Mouse (Mus musculus) c-Kit-positive CD71-positive TER-119-negative erythroid progenitor cells, embryonic 14.5 days (primary cell): Measurements from ENCODE around the gene Osbpl10.
A peak's percentile ranks its signal among the peaks of the same experiment; 100 is the strongest.
"Not testable (repeated sequence)": the region's sequence is repeated elsewhere in the genome, so short reads cannot be mapped to it uniquely, and the experiment has no call there.

Experiments used
- DNase-seq: peaks from one replicate; pipeline ENCODE4 v3.0.0-alpha.2; 2013; ENCODE audit warnings: low read depth

Gene Osbpl10

DNA sequence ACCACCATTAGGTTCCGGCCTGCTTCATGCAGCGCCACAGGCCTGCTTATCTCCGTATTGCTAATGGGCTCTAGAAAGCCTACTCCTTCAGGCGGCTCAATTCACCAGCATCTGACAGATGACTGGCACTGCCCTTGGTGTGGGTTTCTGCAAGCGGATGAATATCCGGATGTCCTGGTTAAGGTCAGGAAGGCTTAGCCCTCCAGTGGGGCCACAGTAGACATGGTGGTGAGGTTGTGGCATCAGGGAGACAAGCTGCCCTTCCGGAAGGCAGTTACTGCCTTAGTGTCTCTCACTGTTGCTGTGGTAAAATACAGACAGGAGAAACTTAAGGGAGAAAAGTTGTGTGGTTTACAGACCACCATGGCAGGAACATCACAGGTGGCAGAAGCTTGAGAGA, 242.9 kb downstream of the Osbpl10 start:
- DNase-seq = no peak

DNA sequence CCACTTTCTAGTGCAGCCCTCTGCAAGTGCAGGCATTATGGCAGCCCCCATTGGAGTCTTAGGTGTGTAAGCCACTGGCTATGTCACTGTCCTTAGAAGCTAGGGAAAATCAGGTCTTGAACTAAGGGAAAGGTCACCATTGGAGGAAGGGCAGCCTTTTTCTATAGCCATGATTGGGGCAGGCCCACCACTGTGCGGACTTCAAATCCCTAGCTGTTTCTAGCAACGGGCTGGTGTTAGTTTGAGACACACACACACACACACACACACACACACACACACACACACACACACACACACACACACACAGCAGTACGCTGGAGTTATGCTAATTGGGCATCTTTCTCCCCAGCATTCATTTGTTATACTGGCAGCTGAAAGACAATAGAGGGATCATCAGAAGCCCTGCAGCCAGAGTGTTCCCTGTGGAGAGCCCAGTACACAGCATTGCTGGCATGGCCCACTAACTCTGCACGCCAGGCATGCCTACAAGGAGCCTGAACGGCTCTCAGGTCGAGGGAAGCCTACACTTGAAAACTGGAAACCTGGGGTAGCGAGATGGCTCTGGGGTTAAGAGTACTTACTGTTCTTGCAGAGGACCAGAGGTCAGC, 246.5 kb downstream of the Osbpl10 start:
- DNase-seq = no peak

DNA sequence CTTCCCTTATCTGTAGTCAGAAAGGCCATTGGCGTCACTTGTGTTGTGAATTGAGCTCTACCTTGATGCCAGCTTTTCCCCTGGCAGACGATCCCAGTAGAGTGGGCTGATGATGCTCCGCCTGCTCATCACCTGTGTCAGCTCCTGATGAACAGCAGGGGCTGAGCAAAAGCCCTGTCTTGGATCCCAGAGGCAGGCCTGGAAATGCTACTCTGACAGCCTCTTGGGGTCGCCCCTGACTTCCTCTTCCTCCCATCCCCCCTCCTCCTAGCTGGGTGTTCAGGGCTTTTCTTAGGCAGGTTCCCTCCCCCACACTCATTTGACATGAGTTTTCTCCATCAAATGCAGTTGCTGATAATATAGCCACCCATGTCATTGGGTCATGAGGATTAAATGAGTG, 250.8 kb downstream of the Osbpl10 start:
- no peak for DNase-seq

DNA sequence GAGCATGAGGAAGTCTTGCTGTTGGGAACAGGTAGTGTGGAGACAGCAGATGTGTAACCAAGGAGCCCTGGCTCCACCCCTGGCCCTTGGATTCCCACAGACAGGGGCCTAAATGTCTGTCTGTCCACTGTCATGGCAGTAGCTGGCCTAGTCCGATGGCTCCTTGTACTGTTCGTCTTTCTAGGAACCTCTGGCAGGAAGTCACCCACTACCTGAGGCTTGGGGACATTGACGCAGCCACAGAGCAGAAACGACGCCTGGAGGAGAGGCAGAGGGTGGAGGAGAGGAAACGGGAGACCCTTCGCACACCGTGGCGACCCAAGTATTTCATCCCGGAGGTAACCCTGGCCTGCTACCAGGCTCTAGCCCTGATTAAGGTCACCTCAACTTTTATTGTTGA, 251.3 kb downstream of the Osbpl10 start:
- DNase-seq = no peak

DNA sequence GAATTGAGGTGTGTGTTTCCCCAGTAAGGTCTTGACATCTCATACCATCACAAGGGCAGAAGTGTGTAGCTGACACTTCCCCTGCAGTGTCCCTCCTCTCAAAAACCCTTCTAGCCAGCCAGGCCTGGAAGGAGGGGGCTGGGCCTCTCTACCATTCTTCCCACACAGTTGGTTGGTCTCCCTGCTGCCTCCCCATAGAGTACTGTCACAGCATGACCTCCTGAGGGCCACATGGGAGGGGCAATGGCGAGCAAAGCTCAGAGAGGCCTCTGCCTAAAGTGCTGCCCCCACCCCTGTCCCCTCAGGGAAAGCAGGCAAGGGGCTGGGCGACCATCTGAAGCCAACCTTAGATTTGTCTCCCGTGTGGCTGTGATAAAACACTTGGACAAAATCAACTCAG, 251.8 kb downstream of the Osbpl10 start:
- no peak for DNase-seq

DNA sequence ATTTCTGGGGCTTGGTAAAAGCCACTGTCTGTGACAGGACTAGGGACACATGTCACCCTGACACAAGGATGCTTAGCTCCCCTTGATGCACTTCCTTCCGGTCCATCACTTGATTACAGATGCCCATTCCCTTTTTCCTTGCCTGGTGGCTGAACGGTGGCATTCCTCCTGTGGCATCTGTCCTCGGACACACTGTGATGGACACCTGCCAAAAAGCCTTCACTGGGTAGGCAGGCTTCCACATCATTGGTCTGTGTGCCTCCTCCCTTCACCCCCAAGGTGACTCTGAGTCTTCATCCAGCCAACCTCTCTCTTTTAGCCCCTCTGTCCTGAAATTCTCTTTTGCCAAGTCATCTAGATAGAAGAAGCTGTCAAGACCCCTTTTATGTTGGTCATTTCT, 253.1 kb downstream of the Osbpl10 start:
- no peak for DNase-seq

DNA sequence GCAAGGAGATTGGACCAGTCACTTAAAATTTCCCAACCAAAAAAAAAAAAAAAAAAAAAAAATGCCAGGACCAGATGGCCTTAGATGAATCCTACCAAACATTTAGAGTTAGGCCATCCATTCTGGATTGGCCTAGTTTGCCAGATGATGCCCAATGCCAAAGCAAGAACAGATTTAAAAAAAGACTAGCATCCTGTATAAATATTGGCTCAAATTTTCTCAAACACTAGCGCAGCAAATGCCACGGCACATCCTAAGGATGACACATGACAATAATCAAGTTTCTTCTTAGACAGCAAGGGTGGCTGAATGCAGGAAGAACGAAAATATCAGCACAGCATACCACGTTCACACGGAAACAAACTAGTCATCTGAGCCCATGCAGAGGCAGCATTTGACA, 255.4 kb downstream of the Osbpl10 start:
- no peak for DNase-seq

DNA sequence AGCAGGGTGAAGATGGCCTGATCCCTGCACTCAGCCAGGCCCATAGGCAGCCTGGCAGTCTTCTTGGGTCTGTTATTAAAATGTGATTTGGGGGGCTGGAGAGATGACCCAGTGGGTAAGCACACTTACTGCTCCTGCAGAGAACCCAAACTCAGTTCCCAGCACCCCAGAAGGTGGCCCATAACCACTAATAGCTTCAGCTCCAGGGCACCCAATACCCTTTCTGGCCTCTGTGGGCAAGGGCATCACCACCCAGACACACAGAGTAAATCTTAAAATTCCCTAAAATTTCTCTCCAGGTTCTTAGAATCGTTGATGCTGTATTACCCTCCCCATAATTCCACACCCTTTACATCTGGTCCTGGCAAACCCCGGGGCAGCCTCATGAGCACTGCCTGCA, 256.2 kb downstream of the Osbpl10 start:
- DNase-seq = no peak

DNA sequence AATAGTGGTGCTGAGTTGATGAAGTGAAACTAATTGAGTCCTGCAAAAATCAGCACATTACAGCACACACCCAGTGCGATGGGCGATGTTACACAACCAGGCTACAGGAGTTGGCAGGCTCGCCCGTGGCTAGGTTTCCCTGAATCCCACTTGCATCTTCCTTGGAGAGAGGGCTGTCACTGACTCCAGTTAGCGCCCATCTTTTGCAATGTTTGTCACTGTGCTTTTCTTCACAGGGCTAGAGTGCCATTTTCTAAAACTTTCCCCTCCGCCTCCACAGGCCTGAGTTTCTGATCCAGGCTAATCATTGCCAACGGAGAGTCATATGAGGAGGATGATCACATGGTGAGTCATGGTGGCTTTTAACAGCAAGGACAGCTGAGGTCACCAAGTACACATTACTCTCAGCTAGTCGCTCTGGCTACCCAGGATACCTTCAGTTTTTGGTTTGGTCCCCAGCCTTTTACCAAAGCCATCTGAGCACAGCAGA, 258.0 kb downstream of the Osbpl10 start:
- DNase-seq = no peak

DNA sequence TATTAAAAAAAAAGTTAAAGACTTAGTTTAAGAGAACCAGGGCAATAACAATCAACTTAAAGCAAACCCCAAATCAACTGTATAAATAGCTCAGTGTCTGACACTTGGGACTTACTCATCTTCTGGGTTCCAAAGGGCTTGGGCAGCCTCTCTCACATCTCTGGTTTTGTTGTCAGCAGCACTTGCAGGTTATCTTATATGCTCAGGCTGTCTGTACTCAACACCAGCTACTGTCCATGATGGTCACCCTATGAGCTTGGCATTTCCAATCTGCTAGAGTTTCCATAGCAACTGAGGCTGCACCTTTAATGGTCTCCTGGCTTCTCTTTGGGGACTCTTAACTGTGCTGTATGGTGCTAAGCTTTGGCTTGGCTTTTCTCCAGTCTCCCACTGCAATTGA, 259.6 kb downstream of the Osbpl10 start:
- no peak for DNase-seq

DNA sequence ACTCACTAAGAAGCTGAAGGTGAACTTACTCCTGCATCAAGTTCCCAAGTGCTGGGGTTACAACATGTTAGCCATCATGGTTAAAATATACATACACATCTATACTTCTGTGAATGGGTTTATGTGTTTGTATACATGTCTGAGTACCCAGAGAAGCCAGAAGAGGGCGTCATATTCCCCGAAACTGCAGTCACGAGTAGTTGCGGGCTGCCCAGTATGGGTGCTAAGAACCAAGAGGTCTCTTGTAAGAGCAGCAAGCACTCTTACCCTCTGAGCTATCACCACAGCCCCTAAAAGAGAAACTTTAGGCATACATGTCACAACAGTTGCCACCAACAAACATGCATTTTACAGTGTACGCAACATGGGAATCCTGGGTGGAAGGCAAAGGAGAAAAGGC, 261.5 kb downstream of the Osbpl10 start:
- no peak for DNase-seq

DNA sequence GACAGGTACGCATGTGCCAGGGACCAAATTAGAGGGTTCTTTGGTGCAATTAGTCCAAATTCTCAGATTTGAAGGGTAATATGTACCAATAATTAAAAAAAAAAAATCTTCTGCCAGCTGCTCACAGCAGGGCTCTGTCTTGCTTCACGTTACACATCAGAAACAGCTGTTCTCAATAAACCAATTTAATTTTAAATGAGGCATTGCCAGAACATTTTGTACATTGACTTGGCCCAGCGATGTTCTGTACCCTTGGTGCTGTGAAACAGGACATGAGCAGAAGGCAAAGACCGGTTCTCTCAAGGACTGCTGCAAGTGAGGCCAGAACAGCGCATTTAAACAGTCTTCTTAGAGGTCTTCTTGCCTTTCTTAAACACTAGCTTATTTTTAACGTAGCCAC, 265.3 kb downstream of the Osbpl10 start:
- no peak for DNase-seq

DNA sequence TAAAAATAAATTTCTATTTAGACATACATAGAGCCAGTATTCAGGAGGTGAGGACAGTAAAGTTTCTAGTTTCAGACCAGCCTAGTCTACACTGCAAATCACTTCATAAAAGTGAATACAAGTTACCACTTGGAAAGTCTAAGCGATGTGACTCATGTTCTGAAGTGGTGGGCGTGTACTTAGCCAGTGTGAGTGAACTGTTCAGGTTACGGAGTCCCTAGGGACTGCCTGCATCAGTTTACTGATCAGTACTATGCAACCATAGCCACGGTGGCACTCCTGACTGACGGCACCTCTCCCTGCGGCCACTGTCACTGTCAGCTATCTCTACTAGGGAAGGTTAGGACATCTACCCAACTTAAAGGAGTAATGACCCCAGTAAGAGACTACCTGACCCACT, 266.7 kb downstream of the Osbpl10 start:
- no peak for DNase-seq

DNA sequence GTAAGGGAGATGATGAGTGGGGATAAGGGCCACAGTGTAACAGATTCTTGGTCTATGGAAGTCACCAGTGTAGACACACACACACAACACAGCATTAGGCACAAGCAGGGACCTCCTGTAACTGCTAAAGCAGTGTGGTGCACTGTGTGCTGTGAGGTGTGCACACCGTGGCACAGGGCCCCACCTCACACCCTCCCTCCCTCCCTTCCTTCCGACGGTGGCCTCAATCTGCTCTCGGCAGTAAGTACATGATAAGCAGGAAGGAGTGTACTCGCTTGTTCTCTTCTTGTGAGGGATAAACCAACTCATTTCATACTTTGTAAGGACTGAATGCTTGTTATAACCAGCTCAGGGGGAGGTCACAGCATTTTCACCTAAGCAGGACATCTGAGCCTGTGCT, 270.8 kb downstream of the Osbpl10 start:
- no peak for DNase-seq

DNA sequence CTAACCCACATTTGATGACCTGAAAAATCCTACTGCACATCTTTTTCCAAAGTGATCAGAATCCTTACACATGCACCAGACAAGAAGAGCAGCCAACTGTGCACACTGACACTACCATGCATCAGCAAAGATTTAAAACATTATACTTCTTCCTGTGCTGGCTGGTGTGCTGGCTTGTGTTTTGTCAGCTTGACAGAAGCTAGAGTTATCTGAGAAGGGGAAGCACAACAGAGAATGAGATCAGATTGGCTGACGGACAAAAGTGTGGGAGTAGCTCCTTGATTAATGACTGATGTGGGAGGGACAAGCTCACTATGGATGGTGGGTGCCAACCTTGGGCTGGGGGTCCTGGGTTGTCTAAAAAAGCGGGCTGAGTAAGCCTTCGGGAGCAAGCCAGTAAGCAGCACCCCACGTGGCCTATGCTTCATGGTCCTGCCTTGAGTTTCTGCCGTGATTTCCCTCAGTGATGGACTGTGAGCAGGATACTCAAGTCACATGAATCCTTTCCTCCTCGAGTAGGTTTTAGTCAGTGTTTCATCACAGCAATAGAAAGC, 279.4 kb downstream of the Osbpl10 start:
- DNase-seq = no peak

DNA sequence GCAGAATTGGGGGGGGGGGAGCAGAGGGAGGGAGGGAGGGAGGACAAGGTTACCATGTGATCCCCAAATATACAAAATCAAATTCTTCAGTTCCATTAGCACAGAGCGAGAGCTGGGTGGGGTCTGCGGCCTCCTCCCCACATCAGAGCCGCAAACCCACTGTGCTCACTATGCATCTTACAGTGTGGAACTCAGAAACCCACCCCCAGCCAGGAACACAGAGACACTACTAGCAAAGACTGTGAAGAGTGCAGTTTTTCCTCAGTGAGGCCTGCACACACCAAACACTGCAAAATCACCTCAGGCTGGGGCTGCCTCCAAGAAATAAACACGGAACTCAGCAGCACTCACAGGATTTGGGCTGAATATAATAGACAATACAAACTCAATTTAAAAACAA, 281.5 kb downstream of the Osbpl10 start:
- DNase-seq = no peak

DNA sequence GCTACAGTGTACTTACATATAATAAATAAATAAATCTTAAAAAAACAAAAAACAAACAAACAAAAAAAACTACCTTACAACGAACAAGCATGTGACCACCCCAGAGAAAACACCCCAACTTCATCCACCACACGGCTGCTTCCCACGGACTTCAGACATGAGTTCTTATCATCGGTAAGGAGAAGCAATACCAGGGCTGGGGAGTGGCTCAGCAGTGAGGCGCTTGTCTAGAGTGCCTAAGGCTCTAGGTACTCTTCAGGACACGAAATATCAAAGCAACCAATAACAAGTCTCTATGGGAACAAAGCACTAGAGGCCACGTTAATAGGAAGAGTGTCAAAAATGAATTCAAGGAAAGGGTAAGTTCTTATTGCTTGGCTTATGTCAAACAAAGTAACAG, 282.1 kb downstream of the Osbpl10 start:
- peak; percentile 40 for DNase-seq

DNA sequence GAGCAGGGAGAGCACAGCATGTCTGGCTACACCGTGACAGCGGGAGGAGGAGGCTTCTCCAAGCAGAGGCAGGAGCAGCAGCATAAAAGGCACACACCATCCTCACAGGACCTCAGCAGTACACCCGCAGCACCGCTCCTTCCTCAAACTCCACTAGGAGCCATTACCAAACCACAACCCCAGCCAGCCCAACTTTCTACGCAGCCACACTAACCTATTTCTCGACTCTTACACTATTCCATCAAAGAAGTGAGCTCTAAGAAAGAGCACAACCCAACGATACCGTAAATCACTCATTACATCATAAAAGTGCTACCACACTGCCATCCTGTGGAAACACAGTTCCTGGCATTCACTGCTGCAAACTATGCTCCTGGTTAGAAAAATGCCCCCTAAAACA, 283.1 kb downstream of the Osbpl10 start:
- DNase-seq = no peak

DNA sequence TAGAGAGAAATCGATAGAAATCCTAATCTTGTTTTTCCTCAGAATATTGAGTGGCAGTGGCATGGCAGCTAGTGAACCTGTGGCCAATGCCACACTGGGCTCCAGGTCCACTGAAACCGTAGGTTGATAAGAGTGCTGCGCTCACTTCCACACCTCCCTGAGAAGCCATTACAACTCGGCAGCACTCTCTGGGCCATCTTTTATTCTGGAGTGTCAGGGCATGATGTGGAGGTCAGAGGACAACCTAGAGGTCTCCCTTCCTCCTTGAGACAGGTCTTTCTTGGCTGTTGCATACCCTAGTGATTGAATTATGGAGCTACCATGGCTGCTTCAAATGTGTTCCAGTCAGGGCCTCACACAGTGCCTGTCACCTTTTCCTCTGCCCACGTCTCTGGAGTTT, 283.5 kb downstream of the Osbpl10 start:
- DNase-seq = no peak

DNA sequence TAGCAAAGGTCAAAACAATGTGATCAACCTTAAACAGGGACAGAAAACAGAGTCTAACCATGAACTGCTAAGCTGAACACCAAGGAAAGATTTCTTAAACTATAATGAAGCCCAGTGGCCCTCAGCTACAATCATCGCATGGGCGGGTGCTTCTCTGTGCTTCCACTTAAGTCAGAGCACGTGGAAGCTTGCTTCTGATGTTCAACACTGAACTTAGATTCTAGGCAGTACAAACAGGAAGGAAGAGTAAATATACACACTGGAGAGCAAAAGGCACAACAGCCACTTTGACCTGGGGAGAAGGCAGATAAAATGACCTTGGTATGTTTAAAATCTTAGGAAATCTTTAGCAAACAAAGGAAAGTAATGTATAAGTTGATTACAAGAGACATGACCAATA, 293.2 kb downstream of the Osbpl10 start:
- no peak for DNase-seq

DNA sequence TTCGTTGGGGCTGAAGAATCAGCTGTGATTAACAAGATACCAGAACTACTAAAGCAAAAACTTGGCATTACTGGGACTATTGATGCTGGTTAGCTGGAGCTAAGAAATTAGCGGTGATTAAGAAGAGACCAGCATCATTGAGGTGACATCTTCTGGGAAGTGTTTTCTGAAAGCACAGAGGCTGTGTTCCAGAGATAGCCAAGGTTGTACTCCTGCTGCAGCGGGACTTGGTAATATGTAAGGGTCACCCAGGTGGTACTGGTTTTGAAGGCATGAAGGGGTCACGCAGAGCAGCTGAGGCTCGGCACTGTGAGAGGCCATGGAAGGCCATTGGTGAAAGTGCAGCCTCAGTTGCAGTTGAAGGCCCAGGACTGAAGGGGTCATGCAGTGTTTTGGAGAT, 294.1 kb downstream of the Osbpl10 start:
- DNase-seq = not testable (repeated sequence)

DNA sequence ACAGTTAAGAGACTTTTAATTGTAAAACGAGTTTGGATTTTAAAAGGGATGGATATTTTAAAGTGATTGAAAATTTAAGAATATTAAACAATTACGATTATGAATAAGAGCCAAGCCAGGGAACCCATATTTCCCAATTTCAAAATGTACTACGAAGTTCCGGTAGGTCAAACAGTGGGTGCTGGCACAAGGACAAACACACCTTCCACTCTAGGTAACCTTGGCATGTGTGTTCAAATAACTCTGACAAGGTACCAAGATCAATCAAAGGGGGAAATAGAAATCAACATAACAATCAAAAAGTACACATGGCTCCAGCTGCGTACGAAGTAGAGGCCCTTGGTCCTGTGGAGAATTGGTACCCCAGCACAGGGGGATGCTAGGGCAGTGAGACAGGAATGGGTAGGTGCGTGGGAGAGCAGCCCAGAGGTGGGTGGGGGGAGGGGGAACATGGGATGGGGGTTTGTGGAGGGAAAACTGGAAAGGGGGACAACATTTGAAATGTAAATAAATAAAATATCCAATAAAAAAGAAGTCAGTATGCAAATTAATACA, 294.8 kb downstream of the Osbpl10 start:
- DNase-seq = no peak

DNA sequence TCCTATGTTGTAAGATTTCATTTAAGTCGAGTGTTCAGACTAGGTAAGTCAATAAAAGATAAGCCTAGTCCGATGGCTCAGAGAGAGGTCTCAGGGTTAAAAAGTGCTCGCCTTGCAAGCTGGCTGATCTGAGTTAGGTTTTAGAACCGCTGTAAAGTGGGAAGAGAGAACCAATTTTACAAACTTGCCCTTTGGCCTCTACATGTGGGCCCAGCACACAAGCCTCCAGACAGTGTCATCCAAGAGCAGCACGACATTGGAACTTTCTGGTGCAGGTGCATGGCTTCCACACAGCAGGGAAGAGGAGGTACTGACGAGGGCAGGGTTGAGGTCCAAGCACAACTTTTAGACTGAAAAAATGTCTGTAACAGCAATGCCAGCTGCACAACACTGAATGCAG, 296.4 kb downstream of the Osbpl10 start:
- DNase-seq = no peak

DNA sequence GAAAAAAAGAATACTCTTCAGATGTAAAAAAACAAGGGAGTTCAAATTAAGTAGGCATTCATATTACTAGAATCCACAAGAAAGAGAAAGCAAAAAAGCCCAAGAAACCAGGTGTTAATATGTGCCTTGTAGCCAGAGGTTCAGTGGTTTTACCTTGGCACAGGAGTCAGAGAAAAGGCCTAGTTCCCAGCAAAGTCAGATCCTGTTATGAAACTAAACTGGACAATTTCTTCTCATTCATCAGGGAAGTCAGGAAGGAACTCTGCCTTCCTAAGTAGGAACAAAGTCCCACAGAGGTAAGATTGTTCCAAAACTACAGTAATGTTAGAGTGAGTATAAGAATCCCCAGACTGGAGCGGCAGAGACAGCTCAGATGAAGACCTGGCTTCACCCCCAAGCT, 300.3 kb downstream of the Osbpl10 start:
- DNase-seq = no peak
